Mouse (Mus musculus) stomach, postnatal 0 days (tissue): ENCODE results near the gene Cyp2d10. TPM values are rescaled to one million over a fixed set of nuclear protein-coding genes. Genes with fewer than 3 reads are reported as not detected.

Source experiments
- ATAC-seq: fragments of 200-750 bp; cut with Nextera tagmentation; 2 replicates; pipeline ENCODE4 v1.8.0; 2017; ENCODE audit not compliant: low FRiP score, low TSS enrichment
- DNase-seq: peaks from one replicate; pipeline ENCODE4 v3.0.0-alpha.2; 2016; ENCODE audit warnings: low spot score
- H3K27ac ChIP-seq: fragments of 300-500 bp; sonication (generic); replicated peaks from 2 replicates; pipeline ENCODE4 v1.5.1; 2014; ENCODE audit warnings: mild to moderate bottlenecking, control low read depth
- H3K27me3 ChIP-seq: fragments of 300-500 bp; sonication (generic); 2 replicates; pipeline ENCODE4 v1.6.1; 2014; ENCODE audit warnings: low read length; ENCODE audit not compliant: control insufficient read depth, insufficient read depth
- H3K36me3 ChIP-seq: fragments of 300-500 bp; sonication (generic); 2 replicates; pipeline ENCODE4 v1.6.1; 2014; ENCODE audit warnings: low read length, mixed read lengths; ENCODE audit not compliant: control insufficient read depth, insufficient read depth
- H3K4me1 ChIP-seq: fragments of 300-500 bp; sonication (generic); replicated peaks from 2 replicates; pipeline ENCODE4 v1.6.1; 2014; ENCODE audit warnings: antibody characterized with exemption; ENCODE audit not compliant: control insufficient read depth, insufficient read depth
- H3K4me2 ChIP-seq: fragments of 300-500 bp; sonication (generic); replicated peaks from 2 replicates; pipeline ENCODE4 v1.6.1; 2014; ENCODE audit warnings: low read depth, mild to moderate bottlenecking, control low read depth, moderate library complexity
- H3K4me3 ChIP-seq: fragments of 300-500 bp; sonication (generic); 2 replicates; pipeline ENCODE4 v1.5.1; 2014; ENCODE audit warnings: low read depth, low read length, control low read depth
- H3K9ac ChIP-seq: fragments of 300-500 bp; sonication (generic); 2 replicates; pipeline ENCODE4 v1.6.1; 2014; ENCODE audit warnings: mild to moderate bottlenecking, low read length, control low read depth, mixed read lengths
- H3K9me3 ChIP-seq: fragments of 300-500 bp; sonication (generic); 2 replicates; pipeline ENCODE4 v1.6.1; 2016; ENCODE audit warnings: low read length; ENCODE audit not compliant: control insufficient read depth
- CTCF ChIP-seq: IDR thresholded peaks from 2 replicates; pipeline ENCODE4 v1.5.1; 2016; ENCODE audit warnings: antibody characterized with exemption, low read depth, mild to moderate bottlenecking, moderate library complexity
- EP300 ChIP-seq: optimal IDR thresholded peaks from 2 replicates; pipeline ENCODE3; 2016; ENCODE audit warnings: antibody characterized with exemption
- WGBS: fragments of 180-500 bp; shearing (Covaris S2); extraction: QIAGEN DNeasy Blood & Tissue Kit; methylation state at CpG from one replicate; pipeline ENCODE4 v1.1.7; 2014; 5-methylcytosine and 5-hydroxymethylcytosine counted together
- polyA plus RNA-seq: library from polyadenylated mRNA; unstranded; fragments of >200 nt; fragmentation: Nextera tagmentation; extraction: Ambion mirVana; gene quantifications from 2 replicates; pipeline ENCODE4 v1.2.1, GENCODE M21; 2015

The Cyp2d10 gene
- polyA plus RNA-seq, 1 experiment from 2014 or later: 2.1 TPM

- Histone ChIP-seq H3K27me3 (no peaks in the 10 kb centered on the region), H3K36me3 (no peaks in the 10 kb centered on the region), H3K9ac (no peak overlapping the region), H3K4me2 (no peak overlapping the region), H3K4me1 (no peaks in the 10 kb centered on the region), H3K9me3 (no peaks in the 10 kb centered on the region), H3K27ac (no peak overlapping the region), H3K4me3 (no peak overlapping the region)
- TF ChIP-seq CTCF: no peak
- no peak for TF ChIP-seq EP300
- WGBS: 91% methylated on average over 3 of the region's 3 CpGs
- no peak for ATAC-seq
- no peak for DNase-seq
Observed at GRCm38 (mm10) chr15:82443658-82444057, 36.7 kb upstream of the Cyp2d10 start.

GRCm38 (mm10) chr15:82437975-82438617 is 31.1 kb upstream of the Cyp2d10 start:
- Histone ChIP-seq H3K9ac (no peak overlapping the region), H3K4me1 (no peaks in the 10 kb centered on the region), H3K27me3 (no peaks in the 10 kb centered on the region), H3K4me3 (no peak overlapping the region), H3K4me2 (no peak overlapping the region), H3K36me3 (no peaks in the 10 kb centered on the region), H3K9me3 (no peaks in the 10 kb centered on the region), H3K27ac (no peak overlapping the region)
- 52% methylated on average over 5 of the region's 5 CpGs for WGBS
- ATAC-seq: peak; percentile 85
- TF ChIP-seq EP300 (no peak), CTCF (peak; percentile 48; the same call in 1 of the 2 replicates)
- peak; percentile 53 for DNase-seq

- Histone ChIP-seq H3K36me3 (no peaks in the 10 kb centered on the region), H3K4me2 (no peak overlapping the region), H3K27me3 (no peaks in the 10 kb centered on the region), H3K4me3 (no peak overlapping the region), H3K27ac (no peak overlapping the region), H3K4me1 (no peaks in the 10 kb centered on the region), H3K9ac (no peak overlapping the region), H3K9me3 (no peaks in the 10 kb centered on the region)
- TF ChIP-seq EP300: no peak
- no peak for TF ChIP-seq CTCF
- ATAC-seq: no peak
- 83% methylated on average over 2 of the region's 2 CpGs for whole genome bisulfite sequencing
- DNase-seq: no peak
Observed at GRCm38 (mm10) chr15:82435606-82436005, 28.6 kb upstream of the Cyp2d10 start.

GRCm38 (mm10) chr15:82435011-82435410 is 28.0 kb upstream of the Cyp2d10 start:
- Histone ChIP-seq H3K27me3 (no peaks in the 10 kb centered on the region), H3K27ac (no peak overlapping the region), H3K9me3 (no peaks in the 10 kb centered on the region), H3K4me1 (no peaks in the 10 kb centered on the region), H3K9ac (no peak overlapping the region), H3K36me3 (no peaks in the 10 kb centered on the region), H3K4me3 (no peak overlapping the region), H3K4me2 (no peak overlapping the region)
- ATAC-seq: no peak
- TF ChIP-seq EP300: no peak
- WGBS: 80% methylated on average over 3 of the region's 3 CpGs
- DNase-seq: no peak

- Histone ChIP-seq H3K9me3 (no peaks in the 10 kb centered on the region), H3K4me1 (no peaks in the 10 kb centered on the region), H3K27ac (no peak overlapping the region), H3K36me3 (no peaks in the 10 kb centered on the region), H3K9ac (no peak overlapping the region), H3K27me3 (no peaks in the 10 kb centered on the region), H3K4me3 (no peak overlapping the region), H3K4me2 (no peak overlapping the region)
- ATAC-seq (no peak), DNase-seq (no peak)
- TF ChIP-seq EP300: no peak
- TF ChIP-seq CTCF: no peak
- 80% methylated on average over 3 of the region's 3 CpGs for WGBS
Observed at GRCm38 (mm10) chr15:82434541-82434940, 27.5 kb upstream of the Cyp2d10 start.

GRCm38 (mm10) chr15:82433621-82434020 is 26.6 kb upstream of the Cyp2d10 start:
- H3K9ac ChIP-seq: no peak overlapping the region
- no peak for ATAC-seq
- H3K4me2 ChIP-seq: no peak overlapping the region
- DNase-seq: no peak
- H3K36me3 ChIP-seq: no peaks in the 10 kb centered on the region
- TF ChIP-seq EP300 (no peak), CTCF (no peak)
- H3K9me3 ChIP-seq: no peaks in the 10 kb centered on the region
- no peaks in the 10 kb centered on the region for H3K4me1 ChIP-seq
- no peaks in the 10 kb centered on the region for H3K27me3 ChIP-seq
- WGBS: 98% methylated on average over 3 of the region's 3 CpGs
- H3K27ac ChIP-seq: no peak overlapping the region
- H3K4me3 ChIP-seq: no peak overlapping the region
